ENCODE assay signal across 8 mouse cellular contexts in the genomic region with DNA sequence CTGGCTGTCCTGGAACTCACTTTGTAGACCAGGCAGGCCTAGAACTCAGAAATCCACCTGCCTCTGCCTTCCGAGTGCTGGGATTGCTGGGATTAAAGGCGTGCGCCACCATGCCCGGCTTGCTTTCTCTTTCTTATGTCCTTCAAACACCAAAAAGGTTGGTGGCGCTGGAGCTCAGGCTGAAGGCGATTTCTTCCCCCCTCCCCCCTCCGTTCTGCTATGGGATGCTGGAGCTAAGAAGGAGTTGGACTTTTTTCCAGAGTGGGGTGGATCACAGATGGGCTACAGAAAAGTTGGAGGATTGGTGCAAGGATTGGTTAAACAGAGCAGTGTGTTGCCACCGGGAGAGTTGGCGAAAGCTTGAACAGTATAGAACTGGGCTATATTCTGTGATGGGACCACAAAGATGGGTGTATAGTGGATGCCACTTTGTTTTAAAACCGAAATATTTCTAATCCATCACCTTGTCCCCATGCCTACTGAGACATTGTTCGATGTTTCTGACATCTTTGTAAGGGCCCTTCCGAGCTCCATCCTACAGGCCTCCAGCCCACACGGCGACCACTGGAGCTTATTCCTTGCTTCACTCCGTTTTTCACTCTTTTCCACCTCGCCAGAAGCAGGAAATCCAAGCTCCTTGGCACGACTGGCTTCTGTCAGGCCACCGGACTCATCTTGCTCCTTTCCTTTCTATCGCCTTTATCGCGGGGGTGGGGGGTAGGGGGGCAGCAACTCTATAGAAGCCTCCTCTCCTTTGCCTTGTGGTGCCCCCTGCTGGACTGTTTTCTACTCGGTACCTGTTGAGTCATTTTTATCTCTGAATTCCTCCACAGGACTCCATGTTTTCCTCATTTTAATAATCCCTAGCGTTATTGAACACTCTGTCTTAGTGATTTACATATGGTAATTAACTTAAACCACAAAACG. TPM values are rescaled to one million over a fixed set of nuclear protein-coding genes. Genes with fewer than 3 reads are reported as not detected.
DNase-seq lines count a peak whose midpoint lies in the region; ATAC-seq and TF ChIP-seq lines count a peak whose summit lies in the region.

No protein-coding gene starts in this region.

- H3K4me1 ChIP-seq in embryonic facial prominence, embryonic 14.5 days (ENCODE audit: control insufficient read depth, insufficient read depth, low read length), result no peaks in the 10 kb centered on the region
- peaks cover 6% of the 10 kb centered on the region; the same call in 1 of the 2 replicates for H3K4me1 ChIP-seq in lung, adult 2 months (ENCODE audit: control insufficient read depth, insufficient read depth, low read length)

- no peak for TF ChIP-seq POLR2A in lung, adult 2 months (IDR thresholded peaks at IDR 0.05; ENCODE audit: borderline replicate concordance, extremely low read depth, low read depth, low read length)

- intact Hi-C loops in left cerebral cortex, adult 2 months (cut with DNase I), result loop anchor here (1.0 kb wide), 1 partner anchor 37 kb away; no protein-coding TSS in a partner anchor
- intact Hi-C loops in left cerebral cortex, postnatal 36 days (cut with DNase I), result loop anchor here (1.0 kb wide), 1 partner anchor 37 kb away; no protein-coding TSS in a partner anchor

- ATAC-seq in embryonic facial prominence, embryonic 14.5 days (ENCODE audit: low read depth), result no peak
- ATAC-seq in monocyte, adult 5-6 weeks (replicated peaks; ENCODE audit: insufficient number of reproducible peaks, low FRiP score, low TSS enrichment, poor library complexity, severe bottlenecking), result no peak

- peak; percentile 55 for TF ChIP-seq CTCF in left cerebral cortex, adult 2 months (IDR thresholded peaks at IDR 0.05)
- peak; percentile 47 for TF ChIP-seq CTCF in lung, adult 2 months (IDR thresholded peaks at IDR 0.05; ENCODE audit: insufficient read depth, low read length)

- 44% methylated on average over 24 of the region's 24 CpGs for WGBS in embryonic facial prominence, embryonic 14.5 days
- 45% methylated on average over 24 of the region's 24 CpGs for WGBS in lung, adult 2 months

- DNase-seq in left cerebral cortex, adult 2 months (ENCODE audit: extremely low spot score in 1 of 2, low spot score in 2 of 2), result peak in 1 of 2 experiments; percentile 36
- DNase-seq in left cerebral cortex, postnatal 36 days (ENCODE audit: low spot score in 2 of 2), result no peak
- peak; percentile 78 for DNase-seq in R1 (ENCODE audit: low read depth, low spot score)
- DNase-seq in embryonic facial prominence, embryonic 14.5 days (ENCODE audit: low spot score), result peak; percentile 81
- peak; percentile 33 for DNase-seq in hindlimb bud, embryonic 11.5 days (ENCODE audit: extremely low spot score, low read depth, low spot score)
- DNase-seq in lung, adult 2 months, result peak; percentile 61
- DNase-seq in retina, postnatal 7 days (ENCODE audit: low read depth, low spot score), result peak; percentile 67

- H3K36me3 ChIP-seq in embryonic facial prominence, embryonic 14.5 days (ENCODE audit: control insufficient read depth, insufficient read depth, low read length), result no peaks in the 10 kb centered on the region

- no peak overlapping the region for H3K4me3 ChIP-seq in left cerebral cortex, adult 2 months
- H3K4me3 ChIP-seq in embryonic facial prominence, embryonic 14.5 days (ENCODE audit: low read depth, low read length), result no peak overlapping the region
- peak overlapping the region; percentile 17 for H3K4me3 ChIP-seq in lung, adult 2 months (replicated peaks; ENCODE audit: extremely low read depth, low read depth, low read length)

- no peaks in the 10 kb centered on the region for H3K9me3 ChIP-seq in embryonic facial prominence, embryonic 14.5 days (ENCODE audit: control insufficient read depth, low read length)

- H3K27ac ChIP-seq in left cerebral cortex, adult 2 months, result no peak overlapping the region
- no peak overlapping the region for H3K27ac ChIP-seq in embryonic facial prominence, embryonic 14.5 days (replicated peaks; ENCODE audit: low read depth, low read length)

- H3K9ac ChIP-seq in embryonic facial prominence, embryonic 14.5 days (ENCODE audit: low read depth, low read length), result no peak overlapping the region

- peak overlapping the region; percentile 44 for H3K4me2 ChIP-seq in embryonic facial prominence, embryonic 14.5 days (ENCODE audit: low read depth, low read length)

- no peaks in the 10 kb centered on the region for H3K27me3 ChIP-seq in embryonic facial prominence, embryonic 14.5 days (replicated peaks; ENCODE audit: control insufficient read depth, insufficient read depth, low read length)

RNA-seq across cellular contexts. Expression of a gene that starts 4.4 kb away (rescaled TPM):
- total RNA-seq in left cerebral cortex, adult 2 months (2021), result not detected
- not detected for total RNA-seq in left cerebral cortex, postnatal 36 days (2021)
- polyA plus RNA-seq in embryonic facial prominence, embryonic 14.5 days (2014; fragmentation: Nextera tagmentation; extraction: Ambion mirVana), result not detected in 2 replicates
- polyA plus RNA-seq in lung, adult 2 months (2012; rRNA removed), result 0.85 and 1.2 TPM in 2 replicates
- 0.49 to 5.0 TPM (median 0.64 TPM) in 3 replicates for total RNA-seq in monocyte, adult 5-6 weeks (2017)

RNA-seq across cellular contexts. Expression of a gene that starts 13.5 kb away (rescaled TPM):
- 10 to 100 TPM; 28.1 to 31.8 TPM for total RNA-seq in left cerebral cortex, adult 2 months (2021)
- total RNA-seq in left cerebral cortex, postnatal 36 days (2021), result 10 to 100 TPM; 25.5 to 25.9 TPM
- polyA plus RNA-seq in embryonic facial prominence, embryonic 14.5 days (2014; fragmentation: Nextera tagmentation; extraction: Ambion mirVana), result 64.5 and 68.2 TPM in 2 replicates
- polyA plus RNA-seq in lung, adult 2 months (2012; rRNA removed), result 191 and 235 TPM in 2 replicates
- total RNA-seq in monocyte, adult 5-6 weeks (2017), result 21.2 to 29.5 TPM (median 29.3 TPM) in 3 replicates

RNA-seq across cellular contexts. Expression of a gene that starts 20.3 kb away (rescaled TPM):
- 1 to 10 TPM in 1 of 2 experiments, under 1 TPM in 1; 0.41 to 1.7 TPM for total RNA-seq in left cerebral cortex, adult 2 months (2021)
- total RNA-seq in left cerebral cortex, postnatal 36 days (2021), result under 1 TPM; 0.70 to 0.79 TPM
- 22.3 and 29.5 TPM in 2 replicates for polyA plus RNA-seq in embryonic facial prominence, embryonic 14.5 days (2014; fragmentation: Nextera tagmentation; extraction: Ambion mirVana)
- 4.7 and 6.9 TPM in 2 replicates for polyA plus RNA-seq in lung, adult 2 months (2012; rRNA removed)
- total RNA-seq in monocyte, adult 5-6 weeks (2017), result 0.97 to 3.4 TPM (median 2.1 TPM) in 3 replicates

RNA-seq across cellular contexts. Expression of a gene that starts 24.7 kb away (rescaled TPM):
- 1 to 10 TPM; 1.1 to 1.4 TPM for total RNA-seq in left cerebral cortex, adult 2 months (2021)
- total RNA-seq in left cerebral cortex, postnatal 36 days (2021), result 1 to 10 TPM in 1 of 2 experiments, under 1 TPM in 1; 0.59 to 1.2 TPM
- polyA plus RNA-seq in embryonic facial prominence, embryonic 14.5 days (2014; fragmentation: Nextera tagmentation; extraction: Ambion mirVana), result 2.9 and 3.9 TPM in 2 replicates
- polyA plus RNA-seq in lung, adult 2 months (2012; rRNA removed), result 3.4 and 6.2 TPM in 2 replicates
- total RNA-seq in monocyte, adult 5-6 weeks (2017), result 76.6 to 146 TPM (median 108 TPM) in 3 replicates

RNA-seq across cellular contexts. Expression of a gene that starts 27.6 kb away (rescaled TPM):
- not detected for total RNA-seq in left cerebral cortex, adult 2 months (2021)
- 1 to 10 TPM in 1 of 2 experiments, under 1 TPM in 1; 0.54 to 1.1 TPM for total RNA-seq in left cerebral cortex, postnatal 36 days (2021)
- polyA plus RNA-seq in embryonic facial prominence, embryonic 14.5 days (2014; fragmentation: Nextera tagmentation; extraction: Ambion mirVana), result 0.43 and 1.1 TPM in 2 replicates
- polyA plus RNA-seq in lung, adult 2 months (2012; rRNA removed), result 1.8 and 1.9 TPM in 2 replicates
- total RNA-seq in monocyte, adult 5-6 weeks (2017), result 0.75 to 1.7 TPM (median 1.0 TPM) in 3 replicates

Comparison
In these comparisons a context has a peak if more than half of its experiments do, and no peak if none do; other contexts are left out.
1. DNase-seq: peak in R1 (single experiment), embryonic facial prominence, embryonic 14.5 days (single experiment), hindlimb bud, embryonic 11.5 days (single experiment), lung, adult 2 months (single experiment) and retina, postnatal 7 days (single experiment); none in left cerebral cortex, postnatal 36 days (0 of 2).